Mouse (Mus musculus): Measurements from ENCODE around the gene Muc1. TPM values are rescaled to one million over a fixed set of nuclear protein-coding genes. Genes with fewer than 3 reads are reported as not detected.
A peak's percentile ranks its signal among the peaks of the same experiment; 100 is the strongest.

Muc1 gene
- polyA plus RNA-seq, 2 experiments = 1.1 to 5.6 TPM

DNA sequence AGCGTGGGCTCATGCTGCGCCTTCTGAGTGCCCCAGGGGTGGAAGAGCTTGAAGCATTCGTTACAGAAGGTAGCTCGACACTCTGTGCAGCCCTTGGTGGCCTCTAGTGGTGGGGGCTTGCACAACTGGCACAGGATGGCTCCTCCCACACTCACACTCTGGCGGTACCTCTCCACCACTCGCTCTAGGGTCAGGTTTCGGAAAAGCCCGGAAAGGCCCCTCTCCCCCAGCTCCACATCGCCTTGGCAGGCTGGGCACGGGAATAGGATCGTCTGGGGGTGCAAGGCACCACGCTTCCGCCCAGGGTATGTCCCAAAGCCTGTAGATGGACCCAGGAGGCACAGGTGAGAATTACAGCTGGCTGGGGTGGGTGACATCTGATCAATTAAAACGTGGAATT, 14.8 kb downstream of the Muc1 start:
- TF ChIP-seq POLR2A (IDR thresholded peaks at IDR 0.05; ENCODE audit: borderline replicate concordance, extremely low read depth, insufficient read depth, insufficient read length) = no peak
- Histone ChIP-seq H3K27ac (replicated peaks; ENCODE audit: low read depth, low read length) (no peak overlapping the region), H3K4me1 (ENCODE audit: control insufficient read depth, insufficient read depth, low read length) (peaks cover 29% of the 10 kb centered on the region), H3K36me3 (ENCODE audit: control insufficient read depth, insufficient read depth, low read length) (peaks cover 34% of the 10 kb centered on the region), H3K9ac (ENCODE audit: low read depth, low read length, severe bottlenecking) (no peak overlapping the region), H3K4me3 (replicated peaks; ENCODE audit: low read length) (peak overlapping the region; percentile 86), H3K4me2 (replicated peaks; ENCODE audit: low read depth, low read length, severe bottlenecking) (peak overlapping the region; percentile 90), H3K9me3 (ENCODE audit: control insufficient read depth, low read length) (no peaks in the 10 kb centered on the region), H3K27me3 (ENCODE audit: control insufficient read depth, insufficient read depth, low read length) (no peaks in the 10 kb centered on the region)
- WGBS = 11% methylated on average over 14 of the region's 14 CpGs
- ATAC-seq (ENCODE audit: low FRiP score, low read depth) = peak; percentile 16; the same call in 1 of the 2 replicates
- DNase-seq (ENCODE audit: low spot score) = peak; percentile 49

DNA sequence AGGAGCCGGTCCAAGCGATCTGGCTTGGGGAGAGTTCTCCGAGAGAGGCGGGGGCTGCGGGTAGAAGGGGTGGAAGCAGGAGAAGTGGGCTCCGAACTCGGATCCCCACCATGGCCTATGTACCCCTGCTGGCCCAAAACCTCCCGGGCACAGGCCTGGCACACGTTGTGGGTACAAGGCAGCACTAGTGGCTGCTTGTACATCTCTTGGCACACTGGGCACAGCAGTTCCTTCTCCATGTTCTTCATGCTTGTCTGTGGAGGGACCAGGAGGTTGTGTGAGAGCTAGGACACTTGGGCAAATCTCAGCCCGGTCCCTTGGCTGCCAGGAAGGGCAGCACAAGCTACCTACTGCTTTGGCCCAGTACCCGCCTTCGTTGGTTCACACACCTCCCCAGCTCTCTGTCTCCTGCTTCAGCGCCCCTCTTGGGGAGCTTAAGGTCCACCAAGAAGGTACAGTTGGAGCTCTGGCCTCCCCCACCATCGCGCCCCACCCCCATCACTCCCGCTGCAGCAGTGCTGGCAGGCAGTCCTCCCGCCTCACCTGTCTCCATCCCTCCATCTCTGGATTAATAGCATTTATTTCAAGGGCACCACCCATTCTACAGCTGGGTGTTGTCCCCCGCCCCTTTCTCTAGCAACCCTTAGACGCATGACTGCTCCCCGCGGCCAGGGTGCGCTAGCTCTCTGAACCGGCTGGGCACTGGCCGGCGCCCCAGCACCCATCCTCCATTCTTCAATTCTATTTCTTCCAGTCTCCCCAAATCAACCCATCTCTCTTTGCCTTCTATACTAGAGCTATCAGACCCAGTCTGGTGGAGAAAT, 15.5 kb downstream of the Muc1 start:
- H3K4me3 ChIP-seq (replicated peaks; ENCODE audit: low read length) = peak overlapping the region; percentile 86
- WGBS = 12% methylated on average over 25 of the region's 25 CpGs

DNA sequence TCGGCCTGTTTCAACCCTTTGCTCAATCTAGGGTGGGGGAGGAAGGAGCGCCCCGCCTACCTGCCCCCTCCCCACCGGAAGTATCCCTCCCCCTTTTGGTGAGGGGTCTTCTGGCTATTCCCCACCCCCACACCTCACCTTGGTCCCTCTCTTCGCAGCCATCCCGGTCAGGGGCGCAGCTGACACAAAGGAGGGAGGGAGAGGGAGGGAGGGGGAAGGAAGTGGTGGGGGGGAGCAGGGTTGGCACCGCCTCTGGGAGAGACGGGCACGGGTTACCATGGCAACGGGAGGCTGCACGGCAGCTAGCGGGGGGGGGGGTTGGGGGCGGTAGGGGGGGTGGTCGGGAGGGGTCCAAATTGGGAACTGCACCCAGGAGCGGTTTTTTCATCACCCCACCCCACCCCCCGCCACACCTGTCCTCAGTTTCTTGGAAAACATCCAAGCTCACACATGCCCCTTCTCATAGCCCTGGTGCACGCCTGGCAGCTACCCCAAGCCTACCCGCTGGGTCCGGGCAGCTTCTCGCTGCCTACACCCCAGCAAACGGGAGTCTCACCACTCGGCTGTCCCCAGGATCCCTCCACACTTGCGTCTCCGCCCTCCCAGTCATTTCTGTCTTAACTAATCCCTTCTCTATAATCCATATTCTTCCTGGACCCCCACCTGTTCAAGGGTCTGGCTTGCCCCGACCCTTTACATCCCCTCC, 16.3 kb downstream of the Muc1 start:
- under 1% methylated on average over 17 of the region's 26 CpGs for WGBS
- peak overlapping the region; percentile 12 for H3K9ac ChIP-seq (ENCODE audit: low read depth, low read length, severe bottlenecking)
- DNase-seq (ENCODE audit: low spot score) (peak; percentile 39), ATAC-seq (ENCODE audit: low FRiP score, low read depth) (peak; percentile 5; the same call in 1 of the 2 replicates)
- H3K27me3 ChIP-seq (ENCODE audit: control insufficient read depth, insufficient read depth, low read length) = no peaks in the 10 kb centered on the region
- peak overlapping the region; percentile 90 for H3K4me2 ChIP-seq (replicated peaks; ENCODE audit: low read depth, low read length, severe bottlenecking)
- no peaks in the 10 kb centered on the region for H3K9me3 ChIP-seq (ENCODE audit: control insufficient read depth, low read length)
- TF ChIP-seq POLR2A (IDR thresholded peaks at IDR 0.05; ENCODE audit: borderline replicate concordance, extremely low read depth, insufficient read depth, insufficient read length) = no peak
- peaks cover 29% of the 10 kb centered on the region for H3K4me1 ChIP-seq (ENCODE audit: control insufficient read depth, insufficient read depth, low read length)
- H3K36me3 ChIP-seq (ENCODE audit: control insufficient read depth, insufficient read depth, low read length) = peaks cover 31% of the 10 kb centered on the region
- peak overlapping the region; percentile 45 for H3K27ac ChIP-seq (replicated peaks; ENCODE audit: low read depth, low read length)
- peak overlapping the region; percentile 86 for H3K4me3 ChIP-seq (replicated peaks; ENCODE audit: low read length)

More for the DNA sequence above, 15.5 kb downstream of the Muc1 start:
- Histone ChIP-seq H3K4me2 (replicated peaks; ENCODE audit: low read depth, low read length, severe bottlenecking) (peak overlapping the region; percentile 90), H3K9me3 (ENCODE audit: control insufficient read depth, low read length) (no peaks in the 10 kb centered on the region), H3K36me3 (ENCODE audit: control insufficient read depth, insufficient read depth, low read length) (peaks cover 30% of the 10 kb centered on the region), H3K4me1 (ENCODE audit: control insufficient read depth, insufficient read depth, low read length) (peaks cover 29% of the 10 kb centered on the region), H3K27me3 (ENCODE audit: control insufficient read depth, insufficient read depth, low read length) (no peaks in the 10 kb centered on the region), H3K27ac (replicated peaks; ENCODE audit: low read depth, low read length) (peak overlapping the region; percentile 45), H3K9ac (ENCODE audit: low read depth, low read length, severe bottlenecking) (peak overlapping the region; percentile 12)
- TF ChIP-seq POLR2A (IDR thresholded peaks at IDR 0.05; ENCODE audit: borderline replicate concordance, extremely low read depth, insufficient read depth, insufficient read length) = no peak
- ATAC-seq (ENCODE audit: low FRiP score, low read depth) = peak; percentile 14; the same call in 1 of the 2 replicates
- DNase-seq (ENCODE audit: low spot score) = no peak

DNA sequence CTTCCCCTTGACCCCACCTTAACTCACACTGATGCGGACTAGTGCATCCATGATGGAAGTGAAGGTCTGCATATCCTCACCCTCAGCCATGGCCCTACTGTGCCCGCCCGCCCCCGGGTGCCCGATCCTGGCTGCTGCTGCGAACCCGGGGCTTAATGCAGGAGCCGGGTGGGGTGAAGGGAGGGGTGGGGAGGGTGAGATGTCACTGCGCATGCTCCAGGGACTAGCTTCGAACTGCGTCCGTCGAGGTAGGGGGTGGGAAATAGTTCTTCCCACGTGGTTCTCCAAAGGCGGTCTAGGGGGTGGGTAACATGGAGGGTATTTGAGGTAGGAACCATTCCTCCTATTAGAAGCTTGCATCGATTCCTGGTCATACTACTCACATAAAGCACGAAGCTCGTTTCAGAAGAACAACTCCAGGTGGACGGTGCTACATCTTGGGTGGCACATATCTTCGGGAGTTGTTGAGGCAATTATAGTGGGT, 16.9 kb downstream of the Muc1 start, which contains the start of gene Krtcap2:
Krtcap2 (plus strand) TSS at position 279 of the 484 bp plus-strand sequence.
- peak; percentile 72 for DNase-seq (ENCODE audit: low spot score)

More for the DNA sequence above, 16.9 kb downstream of the Muc1 start, which contains the start of gene Krtcap2:
- Histone ChIP-seq H3K9ac (ENCODE audit: low read depth, low read length, severe bottlenecking) (peak within 1 kb of the TSS; percentile 75), H3K27me3 (ENCODE audit: control insufficient read depth, insufficient read depth, low read length) (no peaks in the 10 kb centered on the region), H3K36me3 (ENCODE audit: control insufficient read depth, insufficient read depth, low read length) (peaks cover 25% of the 10 kb centered on the region), H3K4me2 (replicated peaks; ENCODE audit: low read depth, low read length, severe bottlenecking) (peak within 1 kb of the TSS; percentile 90), H3K27ac (replicated peaks; ENCODE audit: low read depth, low read length) (peak within 1 kb of the TSS; percentile 65), H3K9me3 (ENCODE audit: control insufficient read depth, low read length) (no peaks in the 10 kb centered on the region), H3K4me1 (ENCODE audit: control insufficient read depth, insufficient read depth, low read length) (peaks cover 29% of the 10 kb centered on the region), H3K4me3 (replicated peaks; ENCODE audit: low read length) (peak within 1 kb of the TSS; percentile 86)
- TF ChIP-seq POLR2A (IDR thresholded peaks at IDR 0.05; ENCODE audit: borderline replicate concordance, extremely low read depth, insufficient read depth, insufficient read length) = no peak
- 4% methylated on average over 20 of the region's 20 CpGs for WGBS
- peak; percentile 56 for ATAC-seq (ENCODE audit: low FRiP score, low read depth)
